Mouse (Mus musculus): ENCODE measurements around the gene Rhbdf2.
A peak's percentile ranks its signal among the peaks of the same experiment; 100 is the strongest.

Gene Rhbdf2

GRCm38 (mm10) chr11:116660181-116660580 lies 33.4 kb upstream of the Rhbdf2 start:
- no peak for DNase-seq (ENCODE audit: extremely low read depth, insufficient read length, low spot score)

- no peak for DNase-seq (ENCODE audit: extremely low read depth, insufficient read length, low spot score)
Measured at GRCm38 (mm10) chr11:116659027-116659621, 32.3 kb upstream of the Rhbdf2 start.

GRCm38 (mm10) chr11:116658238-116658637 lies 31.4 kb upstream of the Rhbdf2 start:
- no peak for DNase-seq (ENCODE audit: extremely low read depth, insufficient read length, low spot score)

GRCm38 (mm10) chr11:116657311-116658223 lies 30.7 kb upstream of the Rhbdf2 start:
- DNase-seq (ENCODE audit: extremely low read depth, insufficient read length, low spot score) = peak; percentile 91

- no peak for DNase-seq (ENCODE audit: extremely low read depth, insufficient read length, low spot score)
Measured at GRCm38 (mm10) chr11:116656348-116657191, 29.8 kb upstream of the Rhbdf2 start.

- no peak for DNase-seq (ENCODE audit: extremely low read depth, insufficient read length, low spot score)
Measured at GRCm38 (mm10) chr11:116654255-116654821, 27.5 kb upstream of the Rhbdf2 start, which contains the start of gene Cygb. Gene Cygb, minus strand, starts transcription at chr11:116654313.

GRCm38 (mm10) chr11:116653709-116654221 lies 26.9 kb upstream of the Rhbdf2 start:
- no peak for DNase-seq (ENCODE audit: extremely low read depth, insufficient read length, low spot score)

GRCm38 (mm10) chr11:116653234-116653633 lies 26.4 kb upstream of the Rhbdf2 start, which contains the start of gene Prcd:
Gene Prcd, plus strand, starts transcription at chr11:116653534.
- DNase-seq (ENCODE audit: extremely low read depth, insufficient read length, low spot score) = no peak

- DNase-seq (ENCODE audit: extremely low read depth, insufficient read length, low spot score) = no peak
Measured at GRCm38 (mm10) chr11:116652330-116653098, 25.7 kb upstream of the Rhbdf2 start.

GRCm38 (mm10) chr11:116651339-116651738 lies 24.5 kb upstream of the Rhbdf2 start:
- DNase-seq (ENCODE audit: extremely low read depth, insufficient read length, low spot score) = no peak

GRCm38 (mm10) chr11:116650811-116651210 lies 24.0 kb upstream of the Rhbdf2 start:
- DNase-seq (ENCODE audit: extremely low read depth, insufficient read length, low spot score) = no peak

GRCm38 (mm10) chr11:116649711-116650337 lies 23.0 kb upstream of the Rhbdf2 start:
- DNase-seq (ENCODE audit: extremely low read depth, insufficient read length, low spot score) = no peak

- DNase-seq (ENCODE audit: extremely low read depth, insufficient read length, low spot score) = no peak
Measured at GRCm38 (mm10) chr11:116648976-116649375, 22.2 kb upstream of the Rhbdf2 start.

GRCm38 (mm10) chr11:116648213-116648921 lies 21.5 kb upstream of the Rhbdf2 start:
- DNase-seq (ENCODE audit: extremely low read depth, insufficient read length, low spot score) = no peak

GRCm38 (mm10) chr11:116647340-116647991 lies 20.6 kb upstream of the Rhbdf2 start:
- DNase-seq (ENCODE audit: extremely low read depth, insufficient read length, low spot score) = no peak

GRCm38 (mm10) chr11:116646771-116647170 lies 20.0 kb upstream of the Rhbdf2 start:
- no peak for DNase-seq (ENCODE audit: extremely low read depth, insufficient read length, low spot score)

- no peak for DNase-seq (ENCODE audit: extremely low read depth, insufficient read length, low spot score)
Measured at GRCm38 (mm10) chr11:116646136-116646535, 19.3 kb upstream of the Rhbdf2 start.

Measured in 3134 (cell line).